Mouse (Mus musculus): ENCODE data around the gene Fbxo24.

GRCm38 (mm10) chr5:137609292-137609691, 19.5 kb downstream of the Fbxo24 start:
- no peak for TF ChIP-seq CTCF (IDR thresholded peaks at IDR 0.05; ENCODE audit: low read depth)
- TF ChIP-seq EP300 (optimal IDR thresholded peaks at IDR 0.05), result no peak

Measured in stomach, postnatal 0 days (tissue).